Mouse (Mus musculus) CD8-positive naive resting alpha-beta T cell, adult 2 months (primary cell): Measurements from ENCODE around the gene Akr1b3.

Experiments
- DNase-seq, 2 experiments: peaks; one replicate each; pipeline ENCODE4 v3.0.0; 2022; ENCODE audit warnings: low read depth in 2 of 2, low spot score in 2 of 2

The Akr1b3 gene

DNA sequence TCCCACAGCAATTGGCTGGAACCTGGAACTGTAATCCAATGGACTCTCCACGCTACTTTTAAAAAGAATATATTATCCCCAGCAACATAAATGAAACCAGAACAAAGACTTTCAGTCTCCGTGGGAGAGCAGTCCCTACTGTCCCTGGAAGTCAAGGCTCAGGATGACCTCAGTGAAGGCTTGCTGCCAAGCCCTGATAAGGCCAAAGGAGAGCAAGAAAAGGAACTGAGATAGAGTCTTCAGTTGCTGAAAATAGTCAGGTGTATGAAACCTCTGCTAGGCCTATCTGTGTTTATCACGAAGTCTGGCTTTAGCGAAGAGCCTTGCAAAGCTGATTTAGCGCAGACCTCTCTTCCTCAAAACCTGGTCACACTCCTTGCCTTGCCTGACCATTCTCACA is 14.1 kb upstream of the Akr1b3 start:
- DNase-seq: no peak

DNA sequence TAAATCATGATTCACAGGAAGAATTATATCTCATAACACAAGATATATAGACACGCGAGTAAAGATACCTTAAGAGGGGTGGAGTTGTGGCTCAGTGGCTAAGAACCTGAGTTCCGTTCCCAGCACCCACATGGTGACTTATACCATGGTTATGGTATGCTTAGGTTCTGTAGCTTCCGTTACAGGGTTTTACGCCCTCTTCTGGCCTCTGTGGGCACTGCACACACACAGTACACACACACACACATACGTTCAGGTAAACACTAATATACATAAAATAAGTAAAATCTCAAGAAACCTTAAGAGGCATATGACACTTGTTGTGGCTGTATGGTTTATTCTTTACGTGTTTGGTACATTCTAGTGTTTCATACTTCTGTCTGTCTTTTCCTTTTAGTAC is 4.8 kb upstream of the Akr1b3 start:
- no peak for DNase-seq

DNA sequence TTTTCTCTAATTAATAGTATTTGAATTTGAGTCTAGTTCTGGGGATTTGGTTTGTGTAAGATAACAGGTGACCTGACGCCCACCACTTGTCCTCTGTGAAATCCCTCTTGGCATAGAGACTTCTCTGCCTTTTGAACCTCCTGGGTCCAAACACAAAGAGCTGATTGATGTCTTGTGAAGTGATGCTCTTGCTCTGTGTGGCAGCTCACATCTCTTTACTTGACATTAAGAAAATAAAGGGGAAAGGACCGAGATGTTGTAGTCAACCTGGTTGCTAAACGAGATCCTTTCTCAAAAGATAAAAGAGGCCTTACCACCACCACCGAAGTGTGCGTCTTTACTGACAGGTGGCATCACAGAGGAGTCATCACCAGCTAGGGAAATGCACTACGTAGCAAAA is 1.4 kb upstream of the Akr1b3 start:
- peak in 1 of 2 experiments; percentile 25 for DNase-seq

DNA sequence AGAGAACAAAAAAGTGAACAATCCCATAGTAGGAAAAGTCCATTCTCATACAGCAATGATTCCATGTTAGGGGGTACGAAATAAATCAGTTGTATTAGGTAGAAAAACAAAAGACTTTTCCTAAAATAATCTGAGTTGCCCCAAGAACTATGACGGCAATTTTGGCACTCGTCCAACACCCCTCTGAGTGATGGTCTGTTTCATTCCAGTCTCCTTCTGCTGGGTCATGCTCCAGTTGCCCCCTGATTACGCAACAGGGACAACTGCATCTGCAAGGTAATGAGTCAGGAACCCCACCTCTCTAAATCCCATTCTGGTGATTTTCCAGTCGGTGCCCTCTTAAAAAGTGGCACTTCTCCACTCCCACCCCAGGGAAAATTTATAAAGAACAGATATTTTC is 894 bp upstream of the Akr1b3 start:
- DNase-seq: peak in 1 of 2 experiments; percentile 18

DNA sequence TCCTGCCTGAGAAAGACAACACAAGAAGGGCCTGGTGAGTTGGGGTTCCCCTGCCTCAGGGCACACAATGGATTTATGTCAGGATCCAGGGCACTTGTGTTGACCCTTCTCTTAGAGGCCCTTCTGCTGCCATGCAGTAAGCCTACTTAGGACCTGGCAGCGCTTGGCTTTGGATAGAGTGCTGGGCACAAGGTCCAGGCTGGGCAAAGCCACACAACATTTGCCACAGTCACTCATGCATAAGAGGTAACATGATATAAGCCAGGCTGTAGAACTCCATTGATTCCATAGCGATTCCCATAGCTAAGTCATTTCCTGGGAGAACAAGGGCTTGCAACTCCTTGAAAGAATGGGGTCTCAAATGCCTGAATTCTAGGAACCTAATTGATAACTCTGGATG is 3.4 kb downstream of the Akr1b3 start:
- no peak for DNase-seq

DNA sequence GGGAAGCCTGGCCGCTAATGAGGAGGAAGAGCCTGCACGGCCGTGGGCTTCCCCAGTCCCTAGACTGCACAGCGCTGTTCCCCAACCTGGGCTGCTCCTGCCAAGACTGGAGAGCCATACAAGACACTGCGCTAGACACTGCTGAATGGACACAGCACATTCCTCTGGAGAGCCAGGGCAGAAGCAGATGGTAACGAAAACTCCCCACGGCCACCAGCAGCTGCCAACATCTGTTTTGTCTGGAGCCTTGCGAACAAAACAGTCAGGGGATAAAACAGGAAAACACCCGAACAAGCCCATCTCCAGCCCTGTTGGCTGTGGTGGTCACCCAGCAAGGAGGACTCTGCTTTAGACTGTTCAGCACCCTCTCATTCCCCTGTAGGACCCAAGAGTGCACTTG is 3.9 kb downstream of the Akr1b3 start:
- no peak for DNase-seq

DNA sequence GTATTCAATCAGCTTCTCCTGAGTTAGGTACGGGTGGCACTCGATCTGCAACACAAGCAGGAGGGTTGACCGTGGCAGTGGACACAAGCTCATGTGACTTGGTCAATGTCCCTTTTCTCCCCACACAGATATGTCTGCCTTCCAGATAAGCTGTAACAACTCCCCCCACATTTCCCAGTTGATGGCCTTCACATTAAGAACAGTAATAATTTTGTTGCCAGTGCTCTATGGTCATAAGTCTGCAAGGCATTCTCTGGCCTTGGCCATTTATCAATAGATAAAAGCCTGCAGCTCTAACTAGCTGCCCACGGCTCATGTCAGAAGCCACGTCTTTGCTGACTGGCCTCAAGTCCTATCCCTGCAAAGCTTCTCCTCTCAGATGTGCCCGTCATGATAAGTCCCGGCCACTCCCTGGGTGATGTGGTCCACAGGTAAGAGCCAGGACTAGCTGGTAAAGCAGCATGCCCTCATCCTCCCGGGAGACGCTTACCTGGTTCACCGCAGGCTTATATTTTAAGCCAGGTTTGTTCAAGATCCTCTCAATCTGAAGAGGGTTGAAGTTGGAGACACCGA is 7.2 kb downstream of the Akr1b3 start:
- DNase-seq: no peak

DNA sequence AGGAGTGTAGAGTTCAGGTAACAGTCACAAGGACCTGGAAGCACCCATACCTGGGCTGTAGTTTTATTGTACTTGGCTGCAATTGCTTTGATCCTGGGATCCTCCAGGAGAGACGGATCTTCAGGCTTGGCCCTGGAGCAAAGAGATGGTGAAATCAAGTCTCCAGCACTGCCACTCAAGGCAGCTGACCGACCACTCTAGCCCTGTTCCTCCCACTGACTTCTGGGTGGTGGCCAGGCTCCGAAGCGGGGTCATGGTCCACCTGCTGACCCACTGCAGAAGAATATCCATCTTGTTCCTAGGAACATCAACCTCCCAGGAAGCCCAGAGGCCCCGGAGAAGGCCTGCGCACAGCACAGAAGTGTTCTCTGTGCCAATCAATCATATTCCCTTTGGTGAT is 7.8 kb downstream of the Akr1b3 start:
- DNase-seq: no peak

DNA sequence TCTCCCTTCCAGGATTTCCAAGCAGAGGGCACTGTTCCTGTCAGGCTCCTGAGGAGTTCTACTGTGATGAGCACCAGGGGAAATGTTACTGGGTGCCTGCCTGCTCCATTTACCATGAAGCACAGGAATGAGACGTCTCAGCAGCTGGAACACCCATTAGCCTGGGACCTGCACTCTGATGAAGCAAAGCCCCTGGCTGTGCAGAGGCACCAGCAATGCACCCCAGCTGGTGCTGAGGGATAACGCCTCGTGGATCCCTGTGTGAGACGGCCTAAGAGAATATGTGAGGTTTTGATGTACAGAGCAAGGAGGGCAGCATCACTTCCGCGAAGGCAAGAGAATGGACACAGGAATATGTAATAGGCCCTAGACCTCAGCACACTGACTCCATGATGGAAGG is 10.5 kb downstream of the Akr1b3 start:
- DNase-seq: no peak

DNA sequence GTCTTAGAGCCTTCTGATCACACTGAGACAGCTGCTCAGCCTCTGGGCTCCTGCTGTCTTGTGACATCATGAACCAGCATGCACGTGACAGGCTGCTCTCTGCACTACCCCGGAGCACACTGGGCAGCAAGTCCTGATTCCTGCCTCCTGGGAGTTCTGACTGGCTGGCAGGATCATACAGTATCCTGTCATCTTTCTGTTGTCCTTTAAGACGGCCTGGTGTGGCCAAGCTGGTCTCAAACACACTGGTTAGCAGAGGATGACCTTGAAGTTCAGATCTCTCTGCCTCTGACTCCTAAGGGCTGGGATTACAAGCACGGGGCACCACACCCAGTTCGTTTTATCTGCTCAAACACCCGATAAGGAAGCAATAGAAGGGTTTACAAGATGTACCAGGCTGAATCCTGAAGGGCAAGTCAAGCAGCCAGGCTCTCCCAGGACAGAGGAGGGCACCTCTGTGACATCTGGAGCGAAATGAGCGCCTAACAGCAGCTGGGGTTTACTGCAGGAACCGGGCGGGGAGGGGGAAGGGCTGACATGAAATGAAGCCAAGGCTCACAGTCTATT is 12.5 kb downstream of the Akr1b3 start:
- no peak for DNase-seq

DNA sequence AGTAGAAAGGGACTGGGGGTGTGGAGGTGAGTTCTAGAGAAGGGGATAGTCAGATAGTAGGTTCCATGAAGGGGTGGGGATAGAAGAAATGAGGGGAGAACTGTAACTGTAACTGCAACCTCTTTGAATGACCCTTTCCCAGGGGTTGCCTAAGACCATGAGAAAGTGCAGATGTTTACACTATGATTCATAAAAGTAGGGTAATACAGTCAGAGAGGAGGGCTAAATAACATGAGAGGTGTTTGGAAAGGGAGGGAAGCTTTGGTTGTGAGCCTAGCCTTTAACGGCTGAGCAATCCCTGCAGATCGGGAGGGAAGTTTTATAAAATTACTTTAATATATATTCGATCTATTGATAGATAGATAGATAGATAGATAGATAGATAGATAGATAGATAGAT is 20.2 kb downstream of the Akr1b3 start:
- DNase-seq: no peak

DNA sequence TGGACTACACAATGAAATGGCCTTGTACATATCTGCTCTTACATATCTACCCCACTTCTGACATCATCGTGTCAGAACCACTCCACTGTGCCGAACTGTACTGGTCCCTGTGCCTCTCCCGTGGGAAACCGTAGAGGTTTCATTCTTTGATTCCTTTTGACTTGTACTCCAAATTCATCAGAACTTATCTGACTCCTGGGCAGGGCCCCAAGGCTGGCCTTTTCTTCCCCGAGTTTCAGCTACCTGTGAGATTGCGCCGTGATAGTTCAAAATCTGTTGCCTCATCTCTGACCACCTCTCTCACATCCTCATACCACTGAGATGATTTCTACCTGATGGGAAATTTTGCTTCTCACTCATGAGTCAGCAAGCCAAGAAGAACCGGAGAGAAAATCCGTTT is 21.8 kb downstream of the Akr1b3 start:
- DNase-seq: no peak

DNA sequence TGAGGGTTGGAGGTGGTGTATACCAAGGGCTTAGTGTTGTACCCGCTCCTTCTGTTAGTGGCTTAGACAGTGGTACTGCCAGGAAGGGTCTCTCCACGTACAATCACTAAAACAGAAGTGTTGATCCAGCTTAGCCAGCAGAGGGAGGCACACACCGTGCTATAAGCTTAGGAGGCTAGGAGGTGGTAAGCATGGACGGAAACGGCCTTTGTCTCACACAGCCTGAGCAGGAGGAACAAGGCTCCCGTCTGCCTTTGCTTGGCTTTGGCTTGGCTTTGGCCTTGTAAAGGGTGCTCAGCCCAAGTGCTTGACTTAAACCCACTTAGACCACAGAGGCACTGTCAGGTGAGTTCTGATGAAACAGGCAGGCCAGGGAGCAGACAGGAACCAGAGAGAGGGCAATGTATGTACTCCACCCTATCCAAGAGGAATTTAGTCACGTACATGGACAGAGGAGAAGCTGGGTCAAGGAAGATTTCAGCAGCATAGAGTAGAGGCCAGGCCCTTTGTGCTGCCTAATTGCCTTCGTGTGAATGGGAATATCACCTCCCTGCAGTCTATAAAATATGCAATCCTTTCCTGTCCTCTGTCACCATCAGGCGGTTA is 24.3 kb downstream of the Akr1b3 start:
- DNase-seq: peak; percentile 57 to 63

DNA sequence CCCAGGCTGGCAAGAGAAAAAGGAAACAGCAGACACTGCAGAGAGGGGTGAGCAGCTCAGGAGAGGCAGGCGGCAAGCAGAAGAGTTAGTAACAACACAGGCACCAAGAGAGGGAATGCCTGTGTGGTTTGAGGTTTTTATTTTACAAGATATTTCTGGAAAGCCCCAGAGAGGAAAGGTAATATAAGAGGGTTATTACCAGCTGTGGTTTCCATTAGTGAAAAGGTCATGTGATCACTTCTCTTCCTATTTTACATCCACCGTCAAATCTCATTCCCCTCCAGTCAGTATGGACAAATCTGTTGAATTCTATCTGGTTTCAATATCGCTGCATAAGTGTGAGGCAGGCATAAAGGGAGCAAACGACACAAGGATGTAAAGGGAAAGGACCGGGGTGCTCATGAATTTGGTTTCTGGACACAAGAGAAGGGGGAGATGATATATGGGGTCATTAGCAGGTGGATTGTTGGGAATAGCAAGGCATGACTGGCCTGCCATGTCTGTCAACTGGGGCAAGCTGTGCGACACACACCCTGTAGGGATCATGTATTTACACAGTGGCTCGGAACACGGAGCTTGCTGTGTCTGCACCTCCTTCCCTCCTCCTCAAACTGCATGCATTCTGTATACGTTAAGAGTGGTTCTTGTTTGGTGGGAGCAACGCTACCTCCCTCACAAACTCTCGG is 24.9 kb downstream of the Akr1b3 start:
- no peak for DNase-seq

DNA sequence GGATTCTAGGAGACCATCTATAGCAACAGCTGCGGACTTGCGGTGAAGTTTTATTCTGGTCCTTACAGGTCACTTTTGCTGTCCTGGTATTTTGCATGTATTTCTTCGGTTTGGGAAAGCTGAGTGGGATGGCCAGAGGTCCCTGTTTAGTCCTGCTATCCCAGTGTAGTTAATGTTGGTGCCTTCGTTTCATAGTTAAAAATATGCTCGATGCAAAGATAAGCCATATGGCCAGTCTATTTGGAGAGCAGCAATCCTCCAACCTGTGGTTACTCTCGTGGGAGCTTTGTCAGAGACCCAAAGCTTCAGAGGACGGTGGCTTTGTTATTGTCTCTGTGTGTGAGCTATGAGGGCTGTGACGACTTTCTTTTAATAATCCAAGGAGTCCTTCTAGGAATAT is 26.6 kb downstream of the Akr1b3 start:
- no peak for DNase-seq

DNA sequence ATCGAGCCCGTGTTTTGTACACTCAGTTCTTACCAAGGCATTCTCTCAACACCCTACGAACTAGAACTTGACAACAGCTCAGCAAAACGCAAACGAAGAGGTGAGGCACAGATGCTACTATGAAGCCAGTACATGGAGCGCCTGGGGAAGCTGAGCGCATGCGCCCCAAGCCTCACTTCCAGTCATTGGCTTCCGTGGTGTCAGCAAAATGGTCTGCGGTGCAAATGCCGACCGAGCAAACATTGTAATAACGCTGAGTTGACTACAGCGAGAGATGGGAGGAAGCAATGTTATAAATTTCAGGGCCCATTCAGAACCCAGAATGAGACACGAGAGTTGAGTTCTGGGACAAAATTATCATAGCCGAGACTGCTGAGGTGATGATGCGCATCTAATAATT is 27.2 kb downstream of the Akr1b3 start:
- no peak for DNase-seq

DNA sequence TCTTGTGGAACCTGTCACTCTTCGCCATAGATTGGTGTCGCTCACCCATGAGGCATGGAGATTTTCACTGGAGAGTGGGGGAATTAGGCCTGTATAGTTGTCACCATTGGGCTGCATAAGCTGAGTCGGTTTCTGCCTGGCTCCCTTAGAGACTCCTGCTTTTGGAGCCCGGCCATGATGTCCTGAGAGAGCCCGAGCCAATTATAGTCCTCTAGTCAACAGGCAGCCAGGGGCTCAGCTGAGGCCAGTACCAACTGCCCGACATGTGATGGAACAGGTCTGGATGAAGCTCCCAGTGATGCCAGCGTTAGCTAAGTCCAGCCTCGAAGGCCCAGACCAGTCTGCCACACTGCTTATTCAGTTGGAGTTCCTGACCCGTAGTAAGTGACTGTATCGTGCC is 29.2 kb downstream of the Akr1b3 start:
- no peak for DNase-seq

DNA sequence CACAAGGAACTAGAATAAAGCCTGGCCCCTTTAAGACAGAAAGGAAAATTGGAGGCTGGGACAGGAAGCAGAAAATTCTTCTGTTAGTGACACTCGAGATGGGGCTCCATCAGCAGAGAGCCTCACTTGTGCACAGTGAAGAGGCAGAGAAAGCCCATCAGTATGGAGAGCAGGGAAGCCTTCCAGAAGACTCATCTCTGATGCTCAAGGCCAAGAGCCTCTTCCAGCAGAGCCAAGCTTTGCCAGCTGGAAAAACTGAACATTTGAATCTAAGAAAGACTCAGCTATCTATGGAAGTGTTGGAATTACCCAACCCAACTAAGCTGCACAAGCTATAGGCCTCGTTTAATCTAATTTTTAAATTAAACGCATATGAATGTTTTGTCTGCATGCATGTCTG is 30.4 kb downstream of the Akr1b3 start:
- DNase-seq: no peak

DNA sequence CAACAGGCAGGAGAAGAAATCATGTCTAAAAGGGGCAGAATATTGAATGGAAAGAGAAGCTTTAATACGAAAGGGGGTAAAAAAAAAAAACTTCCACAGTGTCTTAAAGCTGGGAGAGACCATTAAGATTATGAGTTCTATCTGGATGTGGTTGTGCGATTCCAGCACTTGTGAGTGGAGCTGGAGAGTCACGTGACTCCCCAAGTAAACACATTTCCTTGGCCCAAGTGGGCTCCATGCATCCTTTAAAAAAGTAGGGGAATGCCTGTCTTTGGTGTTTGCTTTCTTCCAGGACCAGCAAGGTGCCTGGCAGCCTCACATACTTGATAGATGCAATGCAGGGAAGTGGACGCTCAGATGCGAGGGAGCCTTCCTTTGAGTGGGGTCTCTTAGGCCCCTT is 38.9 kb downstream of the Akr1b3 start:
- no peak for DNase-seq

DNA sequence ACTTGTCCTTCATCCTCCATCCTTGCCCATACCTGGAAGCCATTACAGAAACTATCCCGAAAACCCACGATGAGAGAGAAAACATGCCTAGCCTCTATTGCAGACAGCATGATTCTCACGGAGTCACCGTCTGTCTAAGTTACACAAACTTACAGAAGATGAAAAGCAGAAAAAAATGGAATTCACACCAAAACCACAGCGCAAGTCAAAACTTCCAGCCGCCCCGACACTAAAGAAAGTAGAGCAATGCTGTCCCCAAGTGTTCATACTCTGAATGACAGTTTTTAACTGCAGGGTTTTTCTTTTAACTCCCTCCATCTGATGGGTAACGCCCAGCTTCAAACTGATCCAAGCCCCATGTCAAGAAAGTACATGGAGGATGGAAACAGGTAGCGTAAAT is 39.6 kb downstream of the Akr1b3 start:
- peak; percentile 47 to 72 for DNase-seq

DNA sequence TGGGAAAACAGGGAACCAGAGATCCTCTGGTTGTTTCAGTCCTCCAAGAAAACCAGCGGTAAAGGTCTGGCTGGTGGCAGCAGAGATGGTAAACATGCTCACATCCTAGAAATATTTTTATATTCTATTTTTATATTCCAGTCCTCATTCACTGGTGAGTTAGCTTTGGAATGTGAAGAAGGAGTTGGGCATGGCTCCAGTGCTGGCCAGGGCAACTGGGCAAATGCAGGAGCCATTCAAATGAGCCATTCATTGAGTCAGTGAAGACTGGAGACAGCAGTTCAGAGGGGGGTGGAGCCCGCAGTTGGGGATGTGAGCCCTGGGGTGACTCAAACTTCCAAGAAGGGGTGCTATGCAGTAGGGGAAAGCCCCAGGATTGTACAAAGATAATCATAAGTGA is 42.9 kb downstream of the Akr1b3 start:
- no peak for DNase-seq

DNA sequence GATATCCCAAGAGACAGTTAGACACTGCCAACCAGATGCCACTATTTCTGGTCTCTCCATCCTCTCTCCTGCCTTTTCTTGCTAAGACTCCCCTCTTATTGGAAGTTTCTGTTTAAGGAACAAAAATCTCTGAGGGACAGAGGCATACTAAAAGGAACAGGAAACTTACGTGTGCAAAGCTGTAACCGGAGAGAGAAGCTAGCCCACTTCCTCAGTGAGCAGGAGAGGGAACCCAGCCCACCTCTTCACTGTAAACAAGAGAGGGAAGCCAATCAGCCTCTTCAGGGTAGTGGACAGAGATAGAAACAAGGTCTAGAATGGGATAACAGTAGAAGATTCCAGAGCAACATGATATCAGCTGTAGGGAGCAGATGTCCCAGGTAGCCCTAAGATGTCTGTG is 44.2 kb downstream of the Akr1b3 start:
- no peak for DNase-seq

DNA sequence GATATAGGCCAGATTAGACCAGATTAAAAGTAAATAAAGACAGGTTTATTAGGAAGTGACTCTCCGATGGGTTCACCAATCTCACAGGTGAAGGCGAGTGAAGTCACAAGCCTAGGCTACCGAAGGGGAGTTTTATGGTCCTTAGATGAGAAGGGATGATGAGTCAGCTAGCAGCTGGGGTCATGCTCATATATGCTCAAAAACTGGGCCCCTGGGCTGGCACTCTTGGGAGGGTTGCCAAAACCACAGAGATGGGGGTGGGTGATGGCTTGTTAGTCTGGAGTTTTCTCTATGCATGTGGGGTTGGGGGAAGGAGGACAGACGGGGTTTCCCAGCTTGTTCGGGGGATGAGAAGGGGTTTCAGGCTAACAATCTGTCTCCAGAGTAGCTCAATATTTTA is 44.8 kb downstream of the Akr1b3 start:
- no peak for DNase-seq
